9 mouse cellular contexts compared by ENCODE assay signal in genomic region chr6:116980349-116980995, GRCm38 (mm10).
DNase-seq lines count a peak whose midpoint lies in the region; ATAC-seq and TF ChIP-seq lines count a peak whose summit lies in the region.
"Had no signal": no experiment of that assay in that cellular context is flagged by ENCODE, and none has a peak within 500 bp of the region (broad histone marks: within the 10 kb centered on the region; RNA-seq: fewer than 3 reads in every experiment).

No protein-coding gene starts in this region.

- no peaks in the 10 kb centered on the region for H3K36me3 ChIP-seq in E14TG2a.4 (ENCODE audit: insufficient read depth, low read length)
- no peaks in the 10 kb centered on the region for H3K36me3 ChIP-seq in hindbrain, embryonic 16.5 days (ENCODE audit: control insufficient read depth, insufficient read depth, low read length)
- H3K36me3 ChIP-seq: G1E had no signal

- 8% methylated on average over 10 of the region's 10 CpGs for WGBS in hindbrain, embryonic 16.5 days

- 0 out of 2 replicates have a peak overlapping the region, but pooled peaks have one; percentile 7 for H3K4me3 ChIP-seq in E14TG2a.4 (replicated peaks; ENCODE audit: low read length)
- H3K4me3 ChIP-seq in hindbrain, embryonic 16.5 days (ENCODE audit: low read length), result no peak overlapping the region

- DNase-seq in cerebellum, postnatal 14 days, result peak; percentile 38 to 47
- no peak for DNase-seq in cerebellum, adult 9-11 months
- DNase-seq in gastrocnemius, adult 18-20 months (ENCODE audit: low spot score), result peak; percentile 67
- DNase-seq in neural tube, embryonic 10.5 days (ENCODE audit: extremely low spot score, low spot score), result peak; percentile 46
- no peak for DNase-seq in right cerebral cortex, postnatal 14 days
- no peak for DNase-seq in urinary bladder, postnatal 36 days (ENCODE audit: low spot score in 2 of 2)

- H3K4me1 ChIP-seq in E14TG2a.4 (replicated peaks; ENCODE audit: low read depth, low read length), result peaks cover 6% of the 10 kb centered on the region; the same call in 1 of the 2 replicates
- H3K4me1 ChIP-seq in hindbrain, embryonic 16.5 days (ENCODE audit: control insufficient read depth, insufficient read depth, low read depth, low read length), result peaks cover 5% of the 10 kb centered on the region

- peak overlapping the region; percentile 28 for H3K4me2 ChIP-seq in hindbrain, embryonic 16.5 days (ENCODE audit: low read length)

- no peaks in the 10 kb centered on the region for H3K9me3 ChIP-seq in E14TG2a.4 (ENCODE audit: low read length)
- no peaks in the 10 kb centered on the region for H3K9me3 ChIP-seq in hindbrain, embryonic 16.5 days (ENCODE audit: control insufficient read depth, low read length)

- H3K27ac ChIP-seq in hindbrain, embryonic 16.5 days (ENCODE audit: low read depth, low read length), result no peak overlapping the region

- no peaks in the 10 kb centered on the region for H3K27me3 ChIP-seq in E14TG2a.4 (ENCODE audit: insufficient read depth, low read length)
- H3K27me3 ChIP-seq in hindbrain, embryonic 16.5 days (replicated peaks; ENCODE audit: control insufficient read depth, insufficient read depth, low read length), result no peaks in the 10 kb centered on the region

- H3K9ac ChIP-seq in hindbrain, embryonic 16.5 days (ENCODE audit: low read depth, low read length), result no peak overlapping the region

- no peak for TF ChIP-seq CTCF in E14TG2a.4 (conservative IDR thresholded peaks at IDR 0.05; ENCODE audit: low read length)

- peak; percentile 72; the same call in 1 of the 2 replicates for ATAC-seq in hindbrain, embryonic 16.5 days

Comparison
In these comparisons a context has a peak if more than half of its experiments do, and no peak if none do; other contexts are left out.
1. DNase-seq: peak in cerebellum, postnatal 14 days (2 of 2), gastrocnemius, adult 18-20 months (single experiment) and neural tube, embryonic 10.5 days (single experiment); none in cerebellum, adult 9-11 months (single experiment), right cerebral cortex, postnatal 14 days (single experiment) and urinary bladder, postnatal 36 days (0 of 2).